Mouse (Mus musculus): ENCODE measurements around the gene Acacb.

GRCm38 (mm10) chr5:114259495-114259894 lies 113.2 kb downstream of the Acacb start:
- TF ChIP-seq SMC3 (IDR thresholded peaks at IDR 0.05; ENCODE audit: low read depth, low read length) = no peak
- no peak for TF ChIP-seq CTCF (conservative IDR thresholded peaks at IDR 0.05 in 1 of 2, IDR thresholded peaks at IDR 0.05 in 1 of 2; ENCODE audit: low read depth in 2 of 2, low read length in 2 of 2)
- TF ChIP-seq CHD2 (IDR thresholded peaks at IDR 0.05; ENCODE audit: low read length) = no peak
- no peak for TF ChIP-seq HCFC1 (IDR thresholded peaks at IDR 0.05; ENCODE audit: low read depth, low read length)
